Mouse (Mus musculus): Measurements from ENCODE around the gene Wdr24. TPM values are rescaled to one million over a fixed set of nuclear protein-coding genes. Genes with fewer than 3 reads are reported as not detected.
A peak's percentile ranks its signal among the peaks of the same experiment; 100 is the strongest.
"Not testable (repeated sequence)": the region's sequence is repeated elsewhere in the genome, so short reads cannot be mapped to it uniquely, and the experiment has no call there.

Gene Wdr24
- polyA plus RNA-seq, 1 experiment from 2014 or later: 24.7 TPM

DNA sequence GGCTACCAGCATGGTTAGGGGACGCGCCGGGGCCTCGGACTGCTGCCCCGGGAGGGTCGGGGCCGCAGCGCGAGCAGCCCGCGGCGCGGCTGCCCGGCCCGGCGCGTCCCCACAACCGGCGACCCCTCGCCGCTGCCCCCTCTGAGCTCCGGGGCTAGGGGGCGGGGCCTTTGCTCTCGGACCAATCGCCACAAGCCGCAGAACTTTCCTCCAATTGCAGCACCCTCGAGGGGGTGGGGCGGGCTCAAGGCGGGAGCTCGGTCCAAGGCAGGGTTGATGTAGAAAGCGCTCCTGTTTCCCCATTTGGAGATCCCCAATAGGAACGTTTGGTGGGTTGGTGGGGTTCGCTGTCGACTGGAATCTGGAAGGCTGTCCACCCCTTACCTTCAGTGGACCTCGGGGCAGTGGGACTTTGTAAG lies 26.5 kb upstream of the Wdr24 start, which contains the start of gene Metrn:
Gene Metrn (minus strand): TSS at position 186 of the 419 bp plus-strand sequence.
- H3K9ac ChIP-seq (ENCODE audit: low read length): peak within 1 kb of the TSS; percentile 80
- H3K9me3 ChIP-seq (replicated peaks; ENCODE audit: control insufficient read depth, low read length): no peaks in the 10 kb centered on the region
- H3K36me3 ChIP-seq (ENCODE audit: control insufficient read depth, insufficient read depth, low read length): no peaks in the 10 kb centered on the region
- peaks cover 31% of the 10 kb centered on the region for H3K4me1 ChIP-seq (ENCODE audit: control insufficient read depth, insufficient read depth, low read length)
- H3K27me3 ChIP-seq (ENCODE audit: control insufficient read depth, insufficient read depth, low read length): no peaks in the 10 kb centered on the region
- peak within 1 kb of the TSS; percentile 27 for H3K27ac ChIP-seq (ENCODE audit: low read length)
- under 1% methylated on average over 35 of the region's 35 CpGs for WGBS
- H3K4me2 ChIP-seq (ENCODE audit: low read depth, low read length): peak within 1 kb of the TSS; percentile 93
- peak within 1 kb of the TSS; percentile 87 for H3K4me3 ChIP-seq (replicated peaks; ENCODE audit: low read length)
- peak; percentile 76 for ATAC-seq (ENCODE audit: insufficient read depth, low FRiP score)

DNA sequence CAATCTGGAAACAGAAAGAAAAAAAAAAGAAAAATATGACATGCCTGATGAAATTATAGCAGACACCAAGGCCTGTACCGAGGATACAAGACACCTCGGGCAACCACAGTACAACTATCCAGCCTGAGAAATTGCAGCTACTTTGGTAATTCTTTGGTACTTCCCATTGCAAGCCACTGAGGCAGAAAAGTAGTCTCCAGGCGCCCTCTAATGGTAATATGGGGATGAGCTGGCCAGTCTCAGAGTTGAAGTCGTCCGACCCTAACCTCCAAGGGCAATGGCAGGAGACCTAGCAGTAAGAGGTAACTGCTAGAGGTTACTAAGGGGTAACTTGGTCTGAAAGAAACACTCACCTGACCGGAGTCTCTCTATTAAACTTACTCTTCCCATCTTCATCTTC lies 22.4 kb upstream of the Wdr24 start:
- H3K4me3 ChIP-seq (replicated peaks; ENCODE audit: low read length): no peak overlapping the region
- peaks cover 2% of the 10 kb centered on the region; the same call in 1 of the 2 replicates for H3K27me3 ChIP-seq (ENCODE audit: control insufficient read depth, insufficient read depth, low read length)
- H3K27ac ChIP-seq (ENCODE audit: low read length): no peak overlapping the region
- ATAC-seq (ENCODE audit: insufficient read depth, low FRiP score): 0 out of 2 replicates have a peak, but pooled peaks have one; percentile 48
- H3K4me2 ChIP-seq (ENCODE audit: low read depth, low read length): no peak overlapping the region
- 9% methylated on average over 6 of the region's 6 CpGs for WGBS
- no peaks in the 10 kb centered on the region for H3K9me3 ChIP-seq (replicated peaks; ENCODE audit: control insufficient read depth, low read length)
- H3K9ac ChIP-seq (ENCODE audit: low read length): no peak overlapping the region
- H3K4me1 ChIP-seq (ENCODE audit: control insufficient read depth, insufficient read depth, low read length): peaks cover 5% of the 10 kb centered on the region
- H3K36me3 ChIP-seq (ENCODE audit: control insufficient read depth, insufficient read depth, low read length): no peaks in the 10 kb centered on the region

DNA sequence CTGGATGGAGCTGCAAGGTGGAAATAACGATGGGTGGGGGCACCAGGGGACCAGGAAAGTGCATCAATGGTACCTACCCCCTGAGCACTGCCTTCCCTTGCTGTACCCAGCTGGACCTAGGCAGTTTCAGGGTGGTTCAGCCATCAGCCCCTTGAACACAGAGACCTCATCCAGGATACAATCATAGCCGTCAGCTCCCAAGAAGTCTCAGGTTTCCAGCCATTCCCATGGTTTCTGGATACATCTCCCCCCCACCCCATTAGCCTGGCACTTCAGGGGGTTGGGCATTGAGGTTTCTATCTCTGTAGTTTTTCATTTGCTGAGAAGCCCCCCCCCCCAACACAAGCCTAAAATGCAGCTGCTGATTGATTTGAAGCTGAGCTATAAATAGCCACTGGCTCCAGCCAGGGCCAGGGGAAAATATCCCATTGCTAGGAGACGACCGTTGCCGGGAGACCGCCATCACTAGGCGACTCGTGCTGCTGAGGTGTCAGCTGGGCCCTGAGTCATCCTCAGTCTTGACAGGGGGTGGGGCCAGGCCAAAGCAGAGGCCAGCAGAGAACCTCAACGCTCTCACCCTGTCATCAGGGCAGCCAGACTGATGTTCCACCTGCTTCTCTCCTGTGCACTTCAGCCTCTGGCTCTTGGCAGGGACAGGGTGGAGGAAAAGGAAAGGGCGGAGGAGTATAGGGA lies 20.5 kb upstream of the Wdr24 start:
- no peaks in the 10 kb centered on the region for H3K9me3 ChIP-seq (replicated peaks; ENCODE audit: control insufficient read depth, low read length)
- no peak overlapping the region for H3K27ac ChIP-seq (ENCODE audit: low read length)
- peaks cover 3% of the 10 kb centered on the region for H3K27me3 ChIP-seq (ENCODE audit: control insufficient read depth, insufficient read depth, low read length)
- no peak overlapping the region for H3K4me3 ChIP-seq (replicated peaks; ENCODE audit: low read length)
- no peaks in the 10 kb centered on the region for H3K4me1 ChIP-seq (ENCODE audit: control insufficient read depth, insufficient read depth, low read length)
- no peaks in the 10 kb centered on the region for H3K36me3 ChIP-seq (ENCODE audit: control insufficient read depth, insufficient read depth, low read length)
- 12% methylated on average over 10 of the region's 10 CpGs for WGBS
- H3K4me2 ChIP-seq (ENCODE audit: low read depth, low read length): no peak overlapping the region
- peak overlapping the region; percentile 7; the same call in 1 of the 2 replicates for H3K9ac ChIP-seq (ENCODE audit: low read length)
- ATAC-seq (ENCODE audit: insufficient read depth, low FRiP score): peak; percentile 71; the same call in 1 of the 2 replicates

DNA sequence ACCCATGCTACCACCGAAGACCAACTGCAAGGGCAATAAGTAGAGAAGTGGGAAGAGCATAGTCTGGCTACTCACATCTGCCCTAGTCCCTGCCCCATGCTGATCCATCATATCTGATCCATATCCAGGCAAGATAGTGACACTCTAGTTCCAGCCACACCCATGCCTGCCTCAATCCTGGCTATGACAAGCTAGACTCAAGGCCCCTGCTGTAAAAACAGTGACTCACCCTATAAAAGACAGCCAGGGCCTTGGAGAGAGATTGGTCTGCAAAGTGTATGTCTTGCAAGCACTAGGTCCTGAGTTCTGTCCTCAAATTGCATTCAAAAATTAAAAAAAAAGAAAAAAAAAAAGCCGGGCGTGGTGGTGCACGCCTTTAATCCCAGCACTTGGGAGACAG lies 16.9 kb upstream of the Wdr24 start:
- peaks cover 29% of the 10 kb centered on the region for H3K27me3 ChIP-seq (ENCODE audit: control insufficient read depth, insufficient read depth, low read length)
- no peak for ATAC-seq (ENCODE audit: insufficient read depth, low FRiP score)
- 78% methylated on average over 4 of the region's 4 CpGs for WGBS

DNA sequence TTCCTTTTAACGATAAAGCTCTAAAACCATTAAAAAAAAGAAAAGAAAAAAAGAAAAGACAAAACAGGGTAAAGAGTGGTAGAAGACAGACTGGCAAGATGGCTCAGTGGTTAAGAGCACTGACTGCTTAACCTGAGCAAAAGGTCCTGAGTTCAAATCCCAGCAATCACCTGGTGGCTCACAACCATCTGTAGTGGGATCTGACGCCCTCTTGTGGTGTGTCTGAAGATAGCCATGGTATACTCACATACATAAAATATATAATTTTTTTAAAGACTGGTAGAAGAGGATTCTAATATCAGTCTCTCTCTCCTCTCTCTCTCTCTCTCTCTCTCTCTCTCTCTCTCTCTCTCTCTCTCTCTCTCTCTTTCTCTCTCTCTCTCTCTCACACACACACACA lies 16.0 kb upstream of the Wdr24 start:
- H3K9me3 ChIP-seq (replicated peaks; ENCODE audit: control insufficient read depth, low read length); ATAC-seq (ENCODE audit: insufficient read depth, low FRiP score); H3K4me2 ChIP-seq (ENCODE audit: low read depth, low read length); H3K4me1 ChIP-seq (ENCODE audit: control insufficient read depth, insufficient read depth, low read length); H3K36me3 ChIP-seq (ENCODE audit: control insufficient read depth, insufficient read depth, low read length); H3K27ac ChIP-seq (ENCODE audit: low read length); H3K9ac ChIP-seq (ENCODE audit: low read length); H3K4me3 ChIP-seq (replicated peaks; ENCODE audit: low read length): not testable (repeated sequence)
- 36% methylated on average over 2 of the region's 2 CpGs for WGBS
- H3K27me3 ChIP-seq (ENCODE audit: control insufficient read depth, insufficient read depth, low read length): peaks cover 28% of the 10 kb centered on the region

More for the DNA sequence above, 16.9 kb upstream of the Wdr24 start:
- Histone ChIP-seq H3K4me2 (ENCODE audit: low read depth, low read length) (no peak overlapping the region), H3K4me3 (replicated peaks; ENCODE audit: low read length) (no peak overlapping the region), H3K9me3 (replicated peaks; ENCODE audit: control insufficient read depth, low read length) (no peaks in the 10 kb centered on the region), H3K27ac (ENCODE audit: low read length) (no peak overlapping the region), H3K36me3 (ENCODE audit: control insufficient read depth, insufficient read depth, low read length) (no peaks in the 10 kb centered on the region), H3K9ac (ENCODE audit: low read length) (no peak overlapping the region), H3K4me1 (ENCODE audit: control insufficient read depth, insufficient read depth, low read length) (0 out of 2 replicates have a peak, but pooled peaks cover 2% of the 10 kb centered on the region)

DNA sequence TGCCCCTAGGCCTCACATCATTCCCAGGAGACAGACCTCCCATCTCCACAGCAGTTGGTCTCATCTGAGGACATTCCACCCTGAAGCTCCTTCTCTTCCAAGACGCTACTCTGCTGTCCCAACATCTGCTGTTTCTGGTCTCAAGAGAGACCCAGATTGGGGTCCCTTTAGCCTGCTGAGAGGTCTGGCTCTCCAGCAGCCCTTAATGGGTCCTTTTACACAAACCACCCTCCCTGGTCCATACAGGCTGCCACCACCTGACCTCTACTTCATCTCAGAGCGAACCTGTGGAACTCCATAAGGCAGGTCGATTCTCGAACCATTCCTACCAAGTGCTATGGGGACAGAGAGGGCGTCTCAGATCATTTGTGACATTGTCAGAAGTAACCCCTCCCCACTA lies 15.4 kb upstream of the Wdr24 start:
- Histone ChIP-seq H3K27me3 (ENCODE audit: control insufficient read depth, insufficient read depth, low read length) (peaks cover 27% of the 10 kb centered on the region), H3K4me3 (replicated peaks; ENCODE audit: low read length) (no peak overlapping the region), H3K9me3 (replicated peaks; ENCODE audit: control insufficient read depth, low read length) (no peaks in the 10 kb centered on the region), H3K27ac (ENCODE audit: low read length) (no peak overlapping the region), H3K9ac (ENCODE audit: low read length) (no peak overlapping the region), H3K36me3 (ENCODE audit: control insufficient read depth, insufficient read depth, low read length) (no peaks in the 10 kb centered on the region), H3K4me1 (ENCODE audit: control insufficient read depth, insufficient read depth, low read length) (0 out of 2 replicates have a peak, but pooled peaks cover 2% of the 10 kb centered on the region), H3K4me2 (ENCODE audit: low read depth, low read length) (peak overlapping the region; percentile 96)
- 36% methylated on average over 5 of the region's 5 CpGs for WGBS
- ATAC-seq (ENCODE audit: insufficient read depth, low FRiP score): no peak

DNA sequence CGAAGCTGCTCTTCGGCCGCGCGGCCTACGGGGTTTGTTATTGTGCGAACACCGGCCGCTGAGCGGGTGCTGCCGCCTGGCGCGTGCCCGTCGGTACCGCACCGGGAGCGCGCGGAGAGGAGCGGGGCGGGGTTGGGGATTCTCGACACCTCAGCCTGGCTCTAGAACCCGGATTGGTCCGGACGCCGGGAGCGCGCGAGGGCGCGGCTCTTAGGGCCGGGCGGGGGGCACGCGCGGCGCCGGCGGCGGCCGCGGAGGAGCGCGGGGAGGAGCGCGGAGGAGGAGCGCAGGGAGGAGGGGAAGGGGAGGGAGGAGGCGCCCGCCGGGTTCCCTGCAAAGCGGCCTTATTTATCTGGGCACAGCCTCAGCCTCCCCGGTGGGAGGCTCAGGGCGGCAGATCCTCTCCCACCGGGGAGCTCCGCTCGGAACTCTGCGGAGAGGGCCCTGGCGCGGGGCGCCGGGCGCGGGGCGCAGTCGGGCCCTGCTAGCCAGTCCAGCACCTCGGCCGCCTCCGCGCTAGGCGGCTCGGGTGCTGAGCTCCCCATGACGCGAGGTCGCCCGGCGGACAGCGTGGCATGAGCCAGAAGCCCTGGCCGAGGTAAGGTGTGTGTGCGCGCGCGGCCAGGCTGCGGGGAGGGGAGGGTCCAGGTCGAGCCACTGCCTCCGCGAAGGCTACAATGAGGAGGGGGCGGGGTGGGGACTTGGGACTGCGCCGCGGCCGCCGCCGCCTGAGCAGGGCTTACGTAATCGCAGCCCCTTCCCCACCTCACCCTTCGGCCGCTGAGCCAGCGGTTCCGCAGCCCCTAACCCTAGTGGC lies 14.4 kb upstream of the Wdr24 start, which contains the start of gene Fbxl16:
Gene Fbxl16 (plus strand): TSS at position 297 of the 817 bp plus-strand sequence.
- Histone ChIP-seq H3K27me3 (ENCODE audit: control insufficient read depth, insufficient read depth, low read length) (peaks cover 27% of the 10 kb centered on the region), H3K4me3 (replicated peaks; ENCODE audit: low read length) (peak within 1 kb of the TSS; percentile 68), H3K36me3 (ENCODE audit: control insufficient read depth, insufficient read depth, low read length) (no peaks in the 10 kb centered on the region), H3K4me2 (ENCODE audit: low read depth, low read length) (peak within 1 kb of the TSS; percentile 96), H3K4me1 (ENCODE audit: control insufficient read depth, insufficient read depth, low read length) (0 out of 2 replicates have a peak, but pooled peaks cover 2% of the 10 kb centered on the region), H3K27ac (ENCODE audit: low read length) (no peak within 1 kb of the TSS), H3K9ac (ENCODE audit: low read length) (peak within 1 kb of the TSS; percentile 79), H3K9me3 (replicated peaks; ENCODE audit: control insufficient read depth, low read length) (no peaks in the 10 kb centered on the region)
- ATAC-seq (ENCODE audit: insufficient read depth, low FRiP score): peak; percentile 88
- under 1% methylated on average over 84 of the region's 100 CpGs for WGBS

DNA sequence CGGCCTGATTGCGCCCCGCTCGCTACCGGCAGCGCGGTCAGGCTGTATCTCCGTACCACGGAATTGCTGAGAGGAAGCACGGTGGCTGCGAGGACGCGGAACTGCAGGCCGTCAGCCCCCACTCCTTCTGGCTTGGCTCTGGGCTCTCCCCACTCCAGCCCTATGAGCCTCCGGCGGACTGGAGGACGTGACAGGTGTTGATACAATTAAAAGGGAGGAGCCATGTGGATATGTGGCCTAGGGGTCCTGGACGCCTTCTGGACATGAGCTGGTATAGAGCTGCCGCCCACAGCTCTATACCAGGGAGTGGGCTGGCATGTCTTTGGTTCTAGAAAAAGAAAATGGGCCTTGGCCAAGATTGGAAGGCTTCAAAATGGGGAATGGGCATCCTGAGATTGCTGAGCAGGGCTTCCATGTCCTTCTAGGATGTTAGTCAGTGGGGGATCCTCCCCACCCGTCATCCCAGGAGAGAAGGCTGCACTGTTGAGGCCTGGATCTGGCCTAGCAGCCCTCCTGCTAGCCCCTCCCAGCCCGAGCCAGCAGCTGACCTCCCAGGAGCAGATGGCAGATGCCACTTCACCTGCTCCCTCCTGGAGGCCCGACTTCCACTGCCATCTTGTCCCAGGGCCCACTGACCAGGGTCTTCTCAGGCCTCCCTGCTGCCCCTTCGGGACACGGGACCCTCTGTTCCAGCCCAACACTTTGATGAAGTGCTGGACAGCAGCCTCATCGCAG lies 13.7 kb upstream of the Wdr24 start:
- ATAC-seq (ENCODE audit: insufficient read depth, low FRiP score): peak; percentile 12; the same call in 1 of the 2 replicates
- Histone ChIP-seq H3K4me3 (replicated peaks; ENCODE audit: low read length) (peak overlapping the region; percentile 68), H3K36me3 (ENCODE audit: control insufficient read depth, insufficient read depth, low read length) (no peaks in the 10 kb centered on the region), H3K27ac (ENCODE audit: low read length) (no peak overlapping the region), H3K9ac (ENCODE audit: low read length) (peak overlapping the region; percentile 79), H3K4me1 (ENCODE audit: control insufficient read depth, insufficient read depth, low read length) (0 out of 2 replicates have a peak, but pooled peaks cover 2% of the 10 kb centered on the region), H3K9me3 (replicated peaks; ENCODE audit: control insufficient read depth, low read length) (no peaks in the 10 kb centered on the region), H3K4me2 (ENCODE audit: low read depth, low read length) (peak overlapping the region; percentile 96), H3K27me3 (ENCODE audit: control insufficient read depth, insufficient read depth, low read length) (peaks cover 27% of the 10 kb centered on the region)
- 10% methylated on average over 24 of the region's 25 CpGs for WGBS

Measured in stomach, embryonic 16.5 days (tissue).